Mouse (Mus musculus) cortical plate, adult 2 months (tissue): Measurements from ENCODE around the gene Inka2.

ENCODE experiments used
- CTCF ChIP-seq: fragments of 200-500 bp; IDR thresholded peaks from 2 replicates; pipeline ENCODE4 v1.5.1; 2011; ENCODE audit warnings: mild to moderate bottlenecking, control low read depth, low read length; ENCODE audit not compliant: insufficient read depth; ENCODE audit errors: extremely low read depth
- POLR2A ChIP-seq: fragments of 200-500 bp; IDR thresholded peaks from 2 replicates; pipeline ENCODE4 v1.6.1; 2011; ENCODE audit warnings: mild to moderate bottlenecking, low read length, control low read depth; ENCODE audit not compliant: insufficient read depth; ENCODE audit errors: extremely low read depth

DNA sequence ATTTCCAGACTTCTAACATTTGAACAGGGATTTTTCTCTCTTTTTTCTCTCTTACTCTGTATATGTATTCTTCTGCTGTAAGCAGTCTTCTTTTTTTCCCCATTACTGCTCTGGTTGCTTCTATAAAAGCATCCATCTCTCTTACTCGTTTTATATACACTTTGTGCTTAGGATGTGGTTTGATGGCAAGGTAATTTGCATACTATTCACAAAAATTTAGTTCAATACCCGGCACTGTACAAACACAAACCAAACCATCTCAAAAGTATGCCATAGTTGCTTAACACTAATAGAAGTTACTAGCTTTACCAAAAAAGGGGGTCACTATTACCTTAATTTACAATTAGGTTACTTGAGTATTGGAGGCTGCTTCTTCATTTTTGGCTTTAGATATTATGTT lies 52.1 kb downstream of the Inka2 start:
- TF ChIP-seq CTCF (no peak), POLR2A (no peak)
